Mouse (Mus musculus): ENCODE measurements around the gene Slc5a10. TPM values are rescaled to one million over a fixed set of nuclear protein-coding genes. Genes with fewer than 3 reads are reported as not detected.
A peak's percentile ranks its signal among the peaks of the same experiment; 100 is the strongest.
"Not testable (repeated sequence)": the region's sequence is repeated elsewhere in the genome, so short reads cannot be mapped to it uniquely, and the experiment has no call there.

The Slc5a10 gene
- polyA plus RNA-seq, 1 experiment = not detected

GRCm38 (mm10) chr11:61642106-61642505 is 78.5 kb downstream of the Slc5a10 start:
- H3K36me3 ChIP-seq (ENCODE audit: control insufficient read depth, insufficient read depth) = no peaks in the 10 kb centered on the region
- H3ac ChIP-seq (ENCODE audit: control insufficient read depth, insufficient read length, low read depth) = no peak overlapping the region

GRCm38 (mm10) chr11:61640585-61640984 is 80.0 kb downstream of the Slc5a10 start:
- H3K4me3 ChIP-seq (ENCODE audit: insufficient read depth, poor library complexity, severe bottlenecking); H3K27me3 ChIP-seq (ENCODE audit: control insufficient read depth, insufficient read depth, insufficient read length); H3K79me2 ChIP-seq (ENCODE audit: control insufficient read depth, insufficient read depth); H3K36me3 ChIP-seq (ENCODE audit: control insufficient read depth, insufficient read depth); H3ac ChIP-seq (ENCODE audit: control insufficient read depth, insufficient read length, low read depth); H3K79me3 ChIP-seq (ENCODE audit: low read depth): not testable (repeated sequence)

More at GRCm38 (mm10) chr11:61642106-61642505, 78.5 kb downstream of the Slc5a10 start:
- H3K79me3 ChIP-seq (ENCODE audit: low read depth) = no peaks in the 10 kb centered on the region
- no peaks in the 10 kb centered on the region for H3K27me3 ChIP-seq (ENCODE audit: control insufficient read depth, insufficient read depth, insufficient read length)
- H3K79me2 ChIP-seq (ENCODE audit: control insufficient read depth, insufficient read depth) = no peaks in the 10 kb centered on the region
- no peak for TF ChIP-seq CTCF (IDR thresholded peaks at IDR 0.05; ENCODE audit: control insufficient read depth, insufficient read depth, insufficient read length)
- TF ChIP-seq MYOD1 (IDR thresholded peaks at IDR 0.05; ENCODE audit: control insufficient read depth, insufficient read length, low read depth) = no peak
- TF ChIP-seq CEBPB (IDR thresholded peaks at IDR 0.05; ENCODE audit: low read depth) = peak; percentile 34
- TF ChIP-seq MYOG (IDR thresholded peaks at IDR 0.05; ENCODE audit: control insufficient read depth, extremely low read depth, insufficient read length) = no peak
- no peak for TF ChIP-seq USF1 (IDR thresholded peaks at IDR 0.05; ENCODE audit: low read depth)
- TF ChIP-seq FOSL1 (IDR thresholded peaks at IDR 0.05; ENCODE audit: insufficient read depth, low read length, poor library complexity, severe bottlenecking) = no peak
- TF ChIP-seq MAX (IDR thresholded peaks at IDR 0.05) = no peak
- no peak overlapping the region for H3K4me3 ChIP-seq (ENCODE audit: insufficient read depth, poor library complexity, severe bottlenecking)

- no peaks in the 10 kb centered on the region for H3K27me3 ChIP-seq (ENCODE audit: control insufficient read depth, insufficient read depth, insufficient read length)
- H3K79me2 ChIP-seq (ENCODE audit: control insufficient read depth, insufficient read depth) = no peaks in the 10 kb centered on the region
- no peak for TF ChIP-seq USF1 (IDR thresholded peaks at IDR 0.05; ENCODE audit: low read depth)
- no peak for TF ChIP-seq MYOD1 (IDR thresholded peaks at IDR 0.05; ENCODE audit: control insufficient read depth, insufficient read length, low read depth)
- TF ChIP-seq MYOG (IDR thresholded peaks at IDR 0.05; ENCODE audit: control insufficient read depth, extremely low read depth, insufficient read length) = no peak
- no peak for TF ChIP-seq MAX (IDR thresholded peaks at IDR 0.05)
- no peak for TF ChIP-seq FOSL1 (IDR thresholded peaks at IDR 0.05; ENCODE audit: insufficient read depth, low read length, poor library complexity, severe bottlenecking)
- no peak for TF ChIP-seq CTCF (IDR thresholded peaks at IDR 0.05; ENCODE audit: control insufficient read depth, insufficient read depth, insufficient read length)
- no peak for TF ChIP-seq CEBPB (IDR thresholded peaks at IDR 0.05; ENCODE audit: low read depth)
- no peak overlapping the region for H3ac ChIP-seq (ENCODE audit: control insufficient read depth, insufficient read length, low read depth)
- no peaks in the 10 kb centered on the region for H3K79me3 ChIP-seq (ENCODE audit: low read depth)
- no peak overlapping the region for H3K4me3 ChIP-seq (ENCODE audit: insufficient read depth, poor library complexity, severe bottlenecking)
- no peaks in the 10 kb centered on the region for H3K36me3 ChIP-seq (ENCODE audit: control insufficient read depth, insufficient read depth)
Observed at GRCm38 (mm10) chr11:61639601-61640177, 80.9 kb downstream of the Slc5a10 start.

- H3K27me3 ChIP-seq (ENCODE audit: control insufficient read depth, insufficient read depth, insufficient read length) = no peaks in the 10 kb centered on the region
- H3K36me3 ChIP-seq (ENCODE audit: control insufficient read depth, insufficient read depth) = no peaks in the 10 kb centered on the region
- no peaks in the 10 kb centered on the region for H3K79me2 ChIP-seq (ENCODE audit: control insufficient read depth, insufficient read depth)
- H3ac ChIP-seq (ENCODE audit: control insufficient read depth, insufficient read length, low read depth) = no peak overlapping the region
- no peak overlapping the region for H3K4me3 ChIP-seq (ENCODE audit: insufficient read depth, poor library complexity, severe bottlenecking)
- H3K79me3 ChIP-seq (ENCODE audit: low read depth) = no peaks in the 10 kb centered on the region
- TF ChIP-seq USF1 (IDR thresholded peaks at IDR 0.05; ENCODE audit: low read depth) (no peak), MAX (IDR thresholded peaks at IDR 0.05) (no peak), CTCF (IDR thresholded peaks at IDR 0.05; ENCODE audit: control insufficient read depth, insufficient read depth, insufficient read length) (no peak), MYOG (IDR thresholded peaks at IDR 0.05; ENCODE audit: control insufficient read depth, extremely low read depth, insufficient read length) (no peak), CEBPB (IDR thresholded peaks at IDR 0.05; ENCODE audit: low read depth) (no peak), FOSL1 (IDR thresholded peaks at IDR 0.05; ENCODE audit: insufficient read depth, low read length, poor library complexity, severe bottlenecking) (no peak), MYOD1 (IDR thresholded peaks at IDR 0.05; ENCODE audit: control insufficient read depth, insufficient read length, low read depth) (no peak)
Observed at GRCm38 (mm10) chr11:61638764-61639536, 81.7 kb downstream of the Slc5a10 start.

DNA sequence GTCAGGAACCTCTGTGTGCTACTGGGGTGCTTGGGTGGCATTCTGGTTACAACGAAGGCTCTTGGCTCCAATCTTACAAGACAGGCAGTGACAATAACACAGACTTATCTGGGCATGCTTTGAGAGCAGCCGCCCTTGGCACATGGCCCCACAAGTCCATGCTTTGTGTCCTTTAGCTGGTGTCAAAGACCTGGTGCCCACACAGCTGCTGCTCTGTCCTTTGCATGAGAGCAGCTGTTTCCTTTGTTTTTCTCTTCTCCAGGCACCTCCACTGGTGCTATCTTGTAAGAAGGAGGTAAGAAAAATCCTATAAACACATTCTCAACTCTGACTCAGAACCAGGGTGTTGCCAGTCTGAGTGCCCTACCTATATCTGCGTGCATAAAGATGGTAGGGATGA is 82.8 kb downstream of the Slc5a10 start:
- Histone ChIP-seq H3ac (ENCODE audit: control insufficient read depth, insufficient read length, low read depth) (no peak overlapping the region), H3K79me2 (ENCODE audit: control insufficient read depth, insufficient read depth) (no peaks in the 10 kb centered on the region), H3K4me3 (ENCODE audit: insufficient read depth, poor library complexity, severe bottlenecking) (no peak overlapping the region), H3K27me3 (ENCODE audit: control insufficient read depth, insufficient read depth, insufficient read length) (no peaks in the 10 kb centered on the region), H3K36me3 (ENCODE audit: control insufficient read depth, insufficient read depth) (no peaks in the 10 kb centered on the region), H3K79me3 (ENCODE audit: low read depth) (no peaks in the 10 kb centered on the region)
- TF ChIP-seq USF1 (IDR thresholded peaks at IDR 0.05; ENCODE audit: low read depth) = no peak
- TF ChIP-seq MYOD1 (IDR thresholded peaks at IDR 0.05; ENCODE audit: control insufficient read depth, insufficient read length, low read depth) = peak; percentile 57
- TF ChIP-seq MAX (IDR thresholded peaks at IDR 0.05) = peak; percentile 18

DNA sequence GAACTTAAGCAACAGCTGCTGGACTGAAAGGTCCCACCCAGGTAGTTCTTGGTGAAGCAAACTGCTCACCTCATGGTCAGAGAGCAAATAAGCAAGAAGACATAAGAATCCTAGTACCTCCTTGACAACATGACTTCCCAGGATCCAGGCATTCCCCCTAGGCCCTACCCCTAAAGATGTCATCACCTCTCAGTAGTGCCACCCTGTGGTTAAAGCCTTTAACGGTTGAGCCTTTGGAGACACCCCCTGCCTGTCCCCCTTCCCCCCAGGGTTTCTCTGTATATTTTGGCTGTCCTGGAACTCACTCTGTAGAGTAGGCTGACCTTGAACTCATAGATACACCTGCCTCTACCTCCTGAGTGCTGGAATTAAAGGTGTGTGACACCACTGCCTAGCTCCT is 83.2 kb downstream of the Slc5a10 start:
- TF ChIP-seq FOSL1 (IDR thresholded peaks at IDR 0.05; ENCODE audit: insufficient read depth, low read length, poor library complexity, severe bottlenecking) (no peak), MYOG (IDR thresholded peaks at IDR 0.05; ENCODE audit: control insufficient read depth, extremely low read depth, insufficient read length) (no peak), MYOD1 (IDR thresholded peaks at IDR 0.05; ENCODE audit: control insufficient read depth, insufficient read length, low read depth) (no peak), CTCF (IDR thresholded peaks at IDR 0.05; ENCODE audit: control insufficient read depth, insufficient read depth, insufficient read length) (no peak), USF1 (IDR thresholded peaks at IDR 0.05; ENCODE audit: low read depth) (no peak), MAX (IDR thresholded peaks at IDR 0.05) (no peak)
- Histone ChIP-seq H3K79me2 (ENCODE audit: control insufficient read depth, insufficient read depth) (no peaks in the 10 kb centered on the region), H3ac (ENCODE audit: control insufficient read depth, insufficient read length, low read depth) (no peak overlapping the region), H3K4me3 (ENCODE audit: insufficient read depth, poor library complexity, severe bottlenecking) (no peak overlapping the region), H3K79me3 (ENCODE audit: low read depth) (no peaks in the 10 kb centered on the region), H3K36me3 (ENCODE audit: control insufficient read depth, insufficient read depth) (no peaks in the 10 kb centered on the region), H3K27me3 (ENCODE audit: control insufficient read depth, insufficient read depth, insufficient read length) (no peaks in the 10 kb centered on the region)

DNA sequence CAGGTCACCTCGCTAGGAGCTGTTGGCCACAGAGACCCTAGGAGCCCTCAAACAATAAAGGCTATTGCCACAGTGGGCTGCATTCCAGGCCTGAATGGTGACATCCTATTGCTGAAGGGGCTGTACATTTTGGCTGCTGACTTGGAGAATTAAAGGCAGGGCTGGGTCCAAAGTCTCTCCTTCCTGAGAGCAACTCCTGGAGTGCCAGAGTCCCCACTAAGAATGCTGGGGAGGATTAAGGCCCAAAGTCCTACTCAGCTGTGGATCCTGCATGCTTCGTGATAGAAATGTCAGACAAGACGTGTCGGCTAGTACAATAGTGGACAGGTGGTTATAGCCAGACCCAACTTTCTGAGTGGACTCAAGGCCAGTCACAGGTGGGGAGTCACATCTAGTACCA is 84.3 kb downstream of the Slc5a10 start:
- not testable (repeated sequence) for H3K27me3 ChIP-seq (ENCODE audit: control insufficient read depth, insufficient read depth, insufficient read length); H3K79me3 ChIP-seq (ENCODE audit: low read depth)

More for the DNA sequence above, 84.3 kb downstream of the Slc5a10 start:
- not testable (repeated sequence) for H3K79me2 ChIP-seq (ENCODE audit: control insufficient read depth, insufficient read depth); H3K36me3 ChIP-seq (ENCODE audit: control insufficient read depth, insufficient read depth); H3K4me3 ChIP-seq (ENCODE audit: insufficient read depth, poor library complexity, severe bottlenecking); H3ac ChIP-seq (ENCODE audit: control insufficient read depth, insufficient read length, low read depth)
